Mouse (Mus musculus) gonadal fat pad, adult 2 months (tissue): ENCODE data around the gene Gm17509. TPM values are rescaled to one million over a fixed set of nuclear protein-coding genes. Genes with fewer than 3 reads are reported as not detected.
A peak's percentile ranks its signal among the peaks of the same experiment; 100 is the strongest.

Experiments
- DNase-seq: peaks from one replicate; pipeline ENCODE4 v3.0.0-alpha.2; 2012; ENCODE audit warnings: low read depth
- polyA plus RNA-seq: library from polyadenylated mRNA; depleted of rRNA; stranded (reverse); fragments of >200 nt; gene quantifications from 2 replicates; pipeline ENCODE4 v1.2.3, GENCODE M21; 2012; rRNA removed

Gm17509 gene
- polyA plus RNA-seq, result 0.20 and 0.28 TPM in 2 replicates

DNA sequence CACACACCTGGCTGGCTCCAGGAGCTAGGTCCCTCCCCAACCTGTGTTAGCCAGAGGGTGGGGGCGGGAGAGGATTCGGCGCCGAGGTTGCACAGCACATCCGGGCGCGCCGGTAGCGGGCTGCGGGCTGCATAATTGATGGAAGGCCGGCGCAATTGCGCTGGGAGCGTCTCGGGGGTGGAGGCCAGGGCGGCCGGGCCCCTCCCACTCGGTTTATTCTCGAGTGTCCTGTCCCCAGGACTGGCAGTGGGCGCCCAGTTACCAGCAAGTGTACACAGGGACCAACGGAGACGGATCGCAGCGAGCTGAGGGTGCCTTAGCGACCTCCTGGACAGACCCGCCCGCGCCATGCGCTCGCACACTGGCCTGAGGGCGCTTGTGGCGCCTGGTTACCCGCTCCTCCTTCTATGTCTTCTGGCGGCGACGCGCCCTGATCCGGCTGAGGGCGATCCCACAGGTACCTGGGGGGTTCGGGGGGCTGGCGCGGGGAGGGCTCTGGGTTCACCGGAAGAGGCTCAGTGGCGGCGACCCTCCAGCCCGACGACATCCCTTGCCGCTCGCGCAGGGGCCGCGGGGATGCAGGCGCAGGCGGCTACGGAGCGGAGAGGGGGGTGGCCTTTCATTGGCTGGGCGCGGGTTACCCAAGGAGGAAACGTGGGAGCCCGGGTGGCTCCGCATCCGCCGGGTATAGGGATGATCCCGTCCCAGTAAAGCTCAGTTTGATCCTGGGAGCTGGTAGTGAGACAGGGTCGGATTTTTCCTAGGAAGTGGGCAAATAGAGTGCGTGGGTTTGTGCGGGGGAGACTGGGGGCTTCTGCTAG, at the start of gene Gm17509:
Gm17509 (minus strand) TSS at position 575 of the 821 bp plus-strand sequence.
- no peak for DNase-seq

DNA sequence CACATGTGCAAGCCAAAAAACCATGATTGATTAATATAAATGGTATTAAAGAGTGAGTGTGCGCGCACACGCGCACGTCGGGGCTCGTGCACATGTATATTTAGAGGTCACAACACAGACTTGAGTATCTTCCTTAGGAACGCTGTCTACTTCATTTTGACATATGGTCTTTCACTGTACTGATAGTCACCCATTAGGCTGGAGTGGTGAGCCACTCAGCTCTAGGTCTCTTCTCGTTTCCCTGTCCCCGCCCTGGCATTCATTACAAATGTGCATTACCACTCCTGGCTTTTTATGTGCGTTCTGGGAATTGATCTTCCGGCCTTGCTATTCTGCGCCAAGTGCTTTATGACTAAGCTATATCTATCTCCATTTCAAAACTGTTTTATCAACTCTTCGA, 47.1 kb upstream of the Gm17509 start:
- DNase-seq, result no peak

DNA sequence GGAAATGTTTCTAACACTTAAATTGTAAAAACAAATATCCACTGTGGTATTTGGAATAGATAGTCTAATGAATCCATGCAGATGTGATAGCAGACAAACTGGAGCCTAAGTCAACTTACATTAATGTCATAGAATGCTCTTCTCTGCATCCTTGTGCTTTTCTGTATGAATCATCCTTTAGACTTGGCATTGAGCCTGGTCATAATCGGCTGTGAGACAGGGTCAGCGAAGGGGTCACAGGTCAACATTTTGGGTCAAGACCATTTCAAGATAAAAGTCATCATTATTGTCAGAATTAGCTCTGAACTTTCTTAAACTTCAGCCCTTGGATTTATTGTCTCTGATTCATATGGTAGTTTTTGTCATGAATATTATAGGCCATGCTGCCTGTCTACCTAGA, 45.3 kb upstream of the Gm17509 start:
- no peak for DNase-seq

DNA sequence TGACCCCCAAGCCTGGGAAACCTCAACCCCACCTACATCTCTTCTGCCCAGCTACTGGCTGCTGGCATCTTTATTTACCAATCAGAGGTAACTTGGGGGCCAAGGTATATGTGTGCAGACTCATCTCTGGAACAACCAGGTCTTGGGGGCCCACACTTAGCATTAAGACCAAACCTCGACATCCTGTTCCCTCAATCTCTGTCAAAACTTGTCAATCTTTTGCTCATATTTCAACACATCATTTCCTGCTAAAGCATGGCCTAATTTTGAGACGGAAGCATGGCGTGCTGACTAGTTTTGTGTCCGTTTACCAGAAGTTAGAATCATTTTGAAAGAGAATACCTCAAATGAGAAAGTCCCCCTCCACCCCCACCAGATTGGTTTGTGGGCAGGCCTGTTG, 39.8 kb upstream of the Gm17509 start:
- no peak for DNase-seq

DNA sequence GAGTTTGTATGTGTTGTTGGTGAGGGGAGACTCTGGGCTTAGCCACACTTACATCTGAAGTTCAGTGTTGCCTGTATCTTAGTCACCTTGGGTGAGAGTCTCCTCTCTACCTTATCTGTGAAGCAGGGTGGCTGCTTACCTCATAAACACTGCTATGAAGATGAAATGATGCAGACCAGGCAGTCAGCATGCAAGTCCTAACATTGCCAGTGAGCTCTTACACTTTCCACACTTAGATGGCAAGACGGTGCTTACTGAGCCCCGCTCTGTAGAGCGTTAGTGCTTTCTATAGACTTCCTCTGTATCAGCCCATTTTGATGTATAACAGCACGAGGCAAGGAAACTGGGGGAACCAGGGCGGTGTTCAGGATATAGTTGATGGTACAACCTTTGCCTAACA, 21.7 kb upstream of the Gm17509 start:
- DNase-seq, result no peak

DNA sequence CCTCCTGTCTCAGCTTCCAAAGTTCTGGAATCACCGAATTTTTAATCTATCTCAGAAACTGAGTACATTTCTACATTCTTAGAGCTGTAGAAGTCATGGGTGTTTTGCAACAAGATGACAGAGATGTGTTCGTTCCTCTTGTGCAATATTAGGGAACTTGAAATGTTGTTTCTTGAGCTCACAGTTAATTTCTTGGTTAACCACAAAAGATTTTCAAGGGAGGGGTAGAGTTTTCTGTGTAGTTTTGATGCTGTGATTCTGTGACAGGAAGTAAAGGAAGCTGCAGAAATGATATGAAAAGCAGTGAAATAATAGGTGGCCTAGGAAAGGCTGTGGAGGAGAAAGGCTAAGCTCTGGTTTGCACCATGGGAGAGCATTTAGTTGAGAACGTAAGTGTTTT, 21.2 kb upstream of the Gm17509 start:
- no peak for DNase-seq

DNA sequence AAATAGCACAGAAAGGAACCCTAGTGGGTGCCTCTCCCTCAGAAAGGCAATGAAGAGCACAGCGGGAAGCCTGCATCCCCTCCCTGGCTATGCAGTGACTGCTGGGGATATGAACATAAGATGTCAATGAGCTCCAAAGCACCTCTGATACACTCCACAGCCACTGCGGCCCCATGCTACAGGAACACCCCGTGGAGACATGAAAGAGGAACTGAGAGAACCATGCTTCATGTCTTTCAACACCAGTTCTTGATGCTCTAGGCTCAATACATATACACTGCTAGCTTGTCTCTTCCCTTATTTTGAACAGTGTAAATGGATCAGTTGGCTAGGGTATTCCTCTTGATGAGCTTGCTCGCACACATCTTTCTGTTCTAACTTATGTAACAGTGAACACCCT, 16.2 kb upstream of the Gm17509 start:
- DNase-seq, result no peak

DNA sequence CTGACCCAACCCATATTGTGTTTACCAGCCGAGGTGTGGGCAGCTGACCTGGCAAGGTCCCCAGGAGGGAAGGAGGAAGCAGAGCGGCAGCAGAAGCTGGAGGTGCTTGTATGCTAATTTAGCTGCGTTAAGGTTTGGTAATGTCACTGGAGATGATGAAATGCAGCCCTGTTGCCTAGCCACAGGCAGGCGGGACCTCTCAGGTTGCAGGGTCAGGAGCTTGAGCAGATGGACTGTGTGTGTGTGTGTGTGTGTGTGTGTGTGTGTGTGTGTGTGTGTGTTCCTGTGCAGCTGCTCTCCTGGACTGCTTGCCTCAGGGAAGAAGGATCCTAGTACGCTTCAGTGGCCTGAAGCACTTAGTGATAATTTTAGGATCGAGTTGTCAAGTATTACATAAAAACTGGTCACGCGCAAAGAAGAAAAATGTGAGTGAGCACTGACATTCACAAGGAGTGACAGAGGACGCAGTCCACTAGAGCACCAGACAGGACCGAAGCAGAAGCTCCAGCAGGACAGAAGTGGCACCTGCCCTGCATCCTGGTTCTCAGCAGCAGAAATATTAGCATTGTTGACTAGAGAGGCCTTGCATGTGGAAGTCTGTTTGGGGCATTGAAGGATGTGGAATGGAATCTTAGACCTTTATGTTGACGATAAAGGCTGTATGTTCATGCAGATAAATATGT, 14.8 kb upstream of the Gm17509 start:
- DNase-seq, result no peak

DNA sequence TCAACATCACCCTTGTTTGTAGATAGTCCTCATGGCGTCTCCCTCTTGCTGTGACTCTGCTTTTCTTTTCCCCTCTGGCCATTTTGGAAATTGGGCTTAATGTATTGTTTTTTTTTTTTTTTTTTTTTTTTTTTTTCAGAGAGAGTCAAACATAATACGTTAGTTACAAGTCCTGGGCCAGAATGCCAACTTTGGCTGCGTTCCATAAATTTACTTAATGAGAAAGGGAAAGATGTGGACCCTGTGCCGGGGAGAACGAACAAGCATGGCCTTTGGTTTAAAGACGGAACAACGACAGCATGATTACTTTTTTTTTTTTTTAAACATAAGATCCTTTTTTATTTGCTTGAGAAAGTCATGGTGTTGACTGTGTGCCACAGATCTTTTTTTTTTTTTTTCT, 13.6 kb upstream of the Gm17509 start:
- no peak for DNase-seq

DNA sequence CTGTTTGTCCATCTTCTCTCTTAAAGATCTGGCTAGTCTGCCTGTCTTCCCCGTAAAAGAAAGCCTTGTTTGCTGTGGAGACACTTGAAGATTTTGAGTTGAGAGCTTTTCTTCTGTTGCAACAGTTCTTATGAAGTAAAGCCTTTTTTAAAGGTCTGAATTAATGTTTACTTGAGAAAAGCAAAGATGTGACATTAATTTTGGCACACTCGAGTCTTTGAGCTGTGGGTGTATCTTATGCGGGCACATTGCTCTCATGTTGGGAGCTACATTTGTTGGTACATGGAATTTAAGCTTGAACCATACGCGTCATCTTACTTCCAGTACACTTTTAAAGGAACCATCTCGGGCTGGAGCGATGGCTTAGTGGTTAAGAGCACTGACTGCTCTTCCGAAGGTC, 12.9 kb upstream of the Gm17509 start:
- no peak for DNase-seq

DNA sequence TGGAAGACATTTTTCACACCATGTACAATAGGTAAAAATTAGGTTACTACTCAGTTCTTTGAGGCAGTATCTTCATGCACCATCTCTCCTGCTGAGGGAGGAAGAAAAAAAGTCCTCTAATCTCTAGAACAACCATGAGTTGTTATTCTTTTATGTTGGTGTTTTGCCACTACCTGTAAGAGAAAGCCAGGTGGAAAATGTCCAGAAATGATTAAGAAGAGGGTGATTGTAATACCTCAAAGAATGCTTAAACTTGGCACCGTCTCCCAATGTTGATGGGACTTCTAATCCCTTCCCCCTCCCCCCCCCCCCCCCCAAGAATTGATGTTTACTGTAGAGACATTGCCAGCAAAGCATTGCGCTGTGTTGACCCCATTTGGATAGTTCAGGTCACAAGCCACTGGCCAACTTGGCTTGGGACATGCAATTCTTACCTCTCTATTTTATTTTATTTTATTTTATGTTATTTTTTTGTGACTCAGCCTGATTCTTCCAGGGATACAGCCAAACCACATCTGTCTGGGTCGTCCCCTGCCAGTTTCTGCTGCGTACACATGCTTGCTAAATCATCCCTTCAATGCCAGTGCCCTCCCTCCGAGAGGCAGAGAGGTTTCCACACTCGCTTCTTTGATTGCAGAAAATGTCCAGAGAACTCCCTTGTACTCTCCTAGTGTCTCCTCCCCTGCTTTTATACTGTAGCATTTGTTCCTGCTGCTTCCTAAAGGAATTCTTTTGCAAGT, 9.7 kb upstream of the Gm17509 start:
- DNase-seq, result peak; percentile 99

DNA sequence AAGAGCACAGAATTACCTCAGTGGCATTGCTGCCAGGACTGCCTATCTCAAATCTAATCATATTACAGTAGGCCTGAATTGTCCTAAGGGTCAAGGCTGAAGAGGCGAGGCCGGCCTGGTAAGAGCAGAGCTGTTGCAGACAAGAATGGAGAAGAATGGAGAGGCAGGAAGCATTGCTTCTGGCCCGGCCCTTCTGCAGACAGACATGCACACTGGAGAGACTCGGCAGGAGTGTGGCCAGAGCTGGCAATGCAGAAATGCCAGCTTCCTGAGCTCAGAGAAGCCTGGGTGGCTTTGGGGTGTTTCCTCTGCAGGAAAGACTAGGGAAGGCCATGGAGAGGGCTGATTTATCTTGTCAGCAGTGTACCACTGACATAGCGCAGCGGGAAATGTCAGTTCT, 4.7 kb upstream of the Gm17509 start:
- no peak for DNase-seq

DNA sequence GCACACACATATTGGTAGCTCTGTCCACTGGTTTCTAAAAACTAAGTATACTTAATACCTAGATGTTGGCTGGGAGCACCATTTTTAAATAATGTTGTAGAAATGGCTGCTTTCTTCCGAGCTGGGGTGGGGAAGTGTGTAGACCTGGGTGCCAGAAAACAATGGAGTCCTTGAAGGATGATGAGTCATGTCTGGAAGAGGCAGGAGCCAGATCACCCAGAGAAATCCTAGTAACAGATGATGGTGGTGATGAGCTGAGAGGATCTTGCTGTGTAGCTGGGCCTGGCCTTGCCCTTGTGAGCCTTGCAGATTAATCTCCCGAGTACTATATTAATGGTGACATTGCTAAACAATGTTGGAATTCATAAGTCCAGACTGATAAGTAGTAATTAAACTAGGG, 4.0 kb upstream of the Gm17509 start:
- DNase-seq, result no peak

DNA sequence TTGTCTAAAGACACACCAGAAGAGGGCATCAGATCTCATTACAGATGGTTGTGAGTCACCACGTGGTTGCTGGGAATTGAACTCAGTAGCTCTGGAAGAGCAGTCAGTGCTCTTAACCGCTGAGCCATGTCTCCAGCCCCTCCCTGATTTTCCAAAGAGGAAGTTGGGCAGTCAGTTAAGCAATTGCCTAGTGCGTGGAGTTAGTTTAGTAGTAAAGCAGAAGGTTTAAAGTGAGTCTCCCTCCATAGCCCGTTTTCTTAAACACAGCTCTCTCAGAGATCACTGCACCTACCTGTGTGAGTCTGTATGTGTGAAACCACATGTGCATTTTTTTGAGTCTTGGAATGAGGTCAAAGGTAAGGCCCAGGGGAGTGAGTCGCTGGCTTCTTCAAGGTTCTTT, 2.2 kb upstream of the Gm17509 start:
- DNase-seq, result no peak

DNA sequence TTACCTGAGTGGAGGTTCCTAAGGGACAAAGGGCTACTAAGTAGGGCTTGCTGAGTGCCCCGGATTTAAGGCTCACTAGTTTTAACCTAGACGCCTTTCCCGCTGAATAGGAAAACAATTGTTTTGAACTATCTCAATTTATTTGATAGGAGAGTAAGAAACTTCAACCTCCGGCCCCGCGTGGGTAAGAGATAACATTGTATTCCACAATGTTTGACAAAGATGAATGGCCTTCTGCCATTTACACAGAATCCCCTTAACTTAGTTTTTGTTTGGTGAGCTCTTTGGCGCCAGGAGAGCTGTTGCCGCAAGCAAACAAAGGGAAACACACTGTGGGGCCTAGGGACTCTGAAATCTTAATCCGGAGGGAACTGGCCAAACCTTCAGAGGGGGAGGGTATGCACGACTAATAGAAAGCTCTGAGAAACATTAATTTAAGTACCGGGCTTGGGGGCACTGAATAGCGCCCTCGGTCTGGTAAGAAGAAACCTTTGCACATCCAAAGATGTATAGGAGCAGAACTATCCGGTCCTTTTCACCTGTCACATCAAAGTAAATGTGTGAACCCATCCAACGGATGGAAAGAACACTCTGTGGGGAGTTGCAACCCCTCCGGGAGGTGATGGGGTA, 889 bp downstream of the Gm17509 start:
- no peak for DNase-seq

DNA sequence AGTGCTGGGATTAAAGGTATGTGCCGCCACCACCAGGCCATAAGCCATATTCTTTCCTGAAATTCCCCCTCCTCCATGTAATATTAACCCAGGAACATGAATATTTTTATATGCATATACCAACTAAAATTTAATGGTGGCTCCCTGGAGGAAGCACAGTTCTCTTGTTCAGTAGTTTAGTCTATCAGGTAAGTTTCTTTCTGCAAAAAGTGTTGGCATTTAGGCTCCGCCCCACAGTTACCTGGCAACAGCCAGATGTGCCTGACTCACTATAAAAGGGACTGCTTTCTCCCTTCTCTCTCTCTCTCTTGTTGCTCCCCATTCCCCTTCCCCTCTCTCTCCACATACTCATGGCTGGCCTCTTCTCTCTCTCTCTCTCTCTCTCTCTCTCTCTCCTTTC, 2.8 kb downstream of the Gm17509 start:
- DNase-seq, result no peak

DNA sequence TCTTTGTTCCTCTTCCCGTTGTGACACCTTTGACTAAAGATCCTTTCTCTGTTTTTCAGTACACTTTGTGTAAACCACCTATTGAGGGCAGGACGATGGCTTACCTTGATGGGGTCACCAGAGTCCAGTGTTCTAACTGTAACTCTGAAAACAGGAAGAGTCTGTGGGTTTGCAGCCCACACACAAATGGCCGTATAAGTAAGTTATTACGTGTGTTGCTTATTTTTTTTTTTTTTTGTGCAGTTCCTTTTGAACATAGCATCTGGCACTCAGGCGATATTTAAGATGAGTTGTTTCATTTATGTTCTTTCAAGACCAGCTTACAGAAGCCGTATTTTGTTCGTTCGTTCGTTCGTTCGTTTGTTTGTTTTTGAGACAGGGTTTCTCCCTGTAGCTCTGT, 3.3 kb downstream of the Gm17509 start:
- no peak for DNase-seq

DNA sequence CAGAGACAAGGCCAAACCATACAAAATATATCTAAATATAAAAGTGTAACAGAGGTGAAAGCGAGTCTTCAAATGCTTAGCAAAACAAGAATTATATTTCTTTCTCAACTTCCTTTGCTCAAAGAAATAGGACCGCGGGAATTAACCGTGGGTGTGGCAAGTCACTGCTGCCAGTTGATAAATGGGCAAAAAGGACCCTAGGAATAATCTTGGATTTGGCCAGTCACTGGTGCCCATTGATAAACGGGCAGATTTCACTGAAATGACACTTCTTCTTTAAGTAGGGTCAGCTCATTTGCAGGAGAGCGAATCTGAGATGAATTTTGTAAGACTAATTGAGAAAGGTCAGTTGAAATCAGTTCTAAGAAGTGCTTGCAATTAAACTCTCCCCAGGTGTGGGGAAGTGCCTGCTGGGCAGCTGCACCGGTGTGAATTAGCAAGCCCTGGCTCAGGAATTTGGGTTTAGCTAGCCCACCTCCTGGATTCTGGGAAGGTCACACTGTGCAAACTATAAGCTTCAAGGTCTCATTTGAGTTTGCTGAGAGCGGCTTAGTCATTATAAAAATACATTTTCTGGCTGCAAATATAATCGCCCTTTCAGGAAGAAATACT, 4.0 kb downstream of the Gm17509 start:
- DNase-seq, result no peak

DNA sequence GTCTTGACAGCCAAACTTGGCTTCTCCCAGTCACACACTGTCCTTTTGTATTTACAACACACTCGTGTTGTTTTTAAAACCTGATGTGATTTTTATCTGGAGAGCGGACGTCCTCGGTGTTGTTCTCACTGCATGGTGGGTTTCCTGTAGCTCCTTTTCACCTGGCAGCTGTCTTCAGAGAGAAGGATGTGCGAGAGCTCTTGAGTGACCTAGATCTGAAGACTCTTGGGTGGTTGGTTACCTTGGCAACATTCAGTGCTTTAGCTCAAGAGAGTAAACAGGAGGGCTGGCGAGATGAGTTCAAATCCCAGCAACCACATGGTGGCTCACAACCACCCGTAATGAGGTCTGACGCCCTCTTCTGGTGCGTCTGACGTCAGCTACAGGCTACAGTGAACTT, 4.7 kb downstream of the Gm17509 start:
- no peak for DNase-seq

DNA sequence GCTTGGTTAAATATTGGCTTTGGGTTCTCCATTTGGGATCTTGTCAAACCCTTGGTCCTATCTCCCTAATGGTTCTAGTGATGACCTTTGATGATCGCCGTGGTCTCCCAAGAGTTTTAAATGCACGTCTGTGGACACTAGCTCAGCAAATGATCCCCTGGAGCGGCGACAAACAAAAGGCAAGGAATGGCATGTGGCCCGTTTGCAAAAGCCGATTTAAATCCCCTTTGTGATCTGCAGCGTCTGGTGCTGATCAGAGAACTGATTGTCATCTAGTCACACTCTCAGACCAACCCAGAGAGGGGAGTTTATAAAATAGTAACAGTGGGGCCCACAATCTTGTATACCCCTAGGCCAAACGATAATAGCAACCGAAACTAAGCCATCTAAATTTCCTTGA, 5.4 kb downstream of the Gm17509 start:
- DNase-seq, result no peak

DNA sequence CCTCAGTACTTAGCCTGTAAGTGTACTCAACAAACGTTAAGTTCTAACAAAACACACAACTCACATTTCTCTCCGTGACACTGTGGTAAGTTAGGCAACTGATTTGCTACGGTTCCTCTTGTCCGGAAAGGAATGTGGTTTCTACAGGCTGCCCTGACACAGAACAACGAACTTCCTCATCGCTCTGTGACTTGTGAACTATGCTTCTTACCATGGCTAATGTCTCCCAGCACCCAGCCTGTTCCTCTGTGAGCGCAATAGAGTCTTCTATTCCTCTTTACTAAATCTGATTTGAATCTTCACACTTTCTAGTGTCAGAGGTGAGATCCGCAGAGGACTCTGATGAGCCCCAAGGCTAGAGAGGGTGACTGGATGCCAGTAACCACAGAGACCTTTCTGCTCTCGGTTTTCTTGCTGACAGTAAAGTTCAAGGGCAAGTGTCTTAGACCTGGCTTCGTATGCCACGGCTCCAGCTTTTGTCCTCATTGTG, 9.4 kb downstream of the Gm17509 start:
- DNase-seq, result no peak

DNA sequence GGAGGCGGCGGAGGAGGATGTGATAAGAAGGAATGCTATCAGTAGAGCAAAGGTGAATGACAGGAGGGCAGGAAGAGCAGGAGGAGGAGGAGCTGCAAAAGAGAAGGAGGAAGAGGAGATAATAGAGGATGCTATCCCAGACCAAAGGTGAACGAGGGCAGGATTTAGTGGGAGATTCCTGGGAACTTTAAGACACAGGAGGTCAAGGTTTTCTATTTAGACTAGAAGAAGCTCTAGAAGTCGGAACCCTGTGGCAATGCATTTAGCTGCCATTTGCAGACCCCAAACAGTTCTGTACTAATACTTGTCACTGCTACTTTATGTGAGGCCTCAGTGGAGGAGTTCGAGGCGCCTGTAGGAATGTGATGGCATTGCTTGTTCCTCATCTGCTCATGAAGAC, 12.6 kb downstream of the Gm17509 start, which contains the start of gene Emb:
Emb (plus strand) TSS at position 301 of the 400 bp plus-strand sequence.
- no peak for DNase-seq
